Mouse (Mus musculus) frontal cortex, postnatal 36 days (tissue): Measurements from ENCODE around the gene Hist1h4f.
A peak's percentile ranks its signal among the peaks of the same experiment; 100 is the strongest.
"Not testable (repeated sequence)": the region's sequence is repeated elsewhere in the genome, so short reads cannot be mapped to it uniquely, and the experiment has no call there.

Experiments used
- DNase-seq, 2 experiments: peaks; one replicate each; pipeline ENCODE4 v3.0.0; 2022; ENCODE audit warnings: low spot score in 2 of 2

Gene Hist1h4f

DNA sequence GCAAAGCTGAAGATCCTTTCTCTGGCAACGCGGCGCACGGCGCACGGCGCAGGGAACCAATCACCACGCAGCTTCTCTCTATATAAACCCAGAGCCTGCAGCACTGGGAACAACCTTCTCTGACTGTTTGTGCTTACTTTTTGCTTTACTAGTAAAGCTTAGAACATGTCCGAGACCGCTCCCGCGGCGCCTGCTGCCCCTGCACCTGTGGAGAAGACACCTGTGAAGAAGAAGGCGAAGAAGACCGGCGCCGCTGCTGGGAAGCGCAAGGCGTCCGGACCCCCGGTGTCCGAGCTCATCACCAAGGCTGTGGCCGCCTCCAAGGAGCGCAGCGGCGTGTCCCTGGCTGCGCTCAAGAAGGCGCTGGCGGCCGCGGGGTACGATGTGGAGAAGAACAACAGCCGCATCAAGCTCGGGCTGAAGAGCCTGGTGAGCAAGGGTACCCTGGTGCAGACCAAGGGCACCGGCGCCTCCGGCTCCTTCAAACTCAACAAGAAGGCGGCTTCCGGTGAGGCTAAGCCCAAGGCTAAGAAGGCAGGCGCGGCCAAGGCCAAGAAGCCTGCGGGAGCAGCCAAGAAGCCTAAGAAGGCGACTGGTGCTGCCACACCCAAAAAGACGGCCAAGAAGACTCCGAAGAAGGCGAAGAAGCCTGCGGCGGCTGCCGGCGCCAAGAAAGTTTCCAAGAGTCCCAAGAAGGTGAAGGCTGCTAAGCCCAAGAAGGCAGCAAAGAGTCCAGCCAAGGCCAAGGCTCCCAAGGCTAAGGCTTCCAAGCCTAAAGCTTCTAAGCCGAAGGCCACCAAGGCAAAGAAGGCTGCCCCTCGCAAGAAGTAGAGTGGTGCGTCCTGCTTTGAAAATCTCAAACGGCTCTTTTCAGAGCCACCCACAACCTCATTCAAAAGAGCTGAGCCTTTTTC lies 3.7 kb upstream of the Hist1h4f start:
- peak; percentile 78 to 90 for DNase-seq

DNA sequence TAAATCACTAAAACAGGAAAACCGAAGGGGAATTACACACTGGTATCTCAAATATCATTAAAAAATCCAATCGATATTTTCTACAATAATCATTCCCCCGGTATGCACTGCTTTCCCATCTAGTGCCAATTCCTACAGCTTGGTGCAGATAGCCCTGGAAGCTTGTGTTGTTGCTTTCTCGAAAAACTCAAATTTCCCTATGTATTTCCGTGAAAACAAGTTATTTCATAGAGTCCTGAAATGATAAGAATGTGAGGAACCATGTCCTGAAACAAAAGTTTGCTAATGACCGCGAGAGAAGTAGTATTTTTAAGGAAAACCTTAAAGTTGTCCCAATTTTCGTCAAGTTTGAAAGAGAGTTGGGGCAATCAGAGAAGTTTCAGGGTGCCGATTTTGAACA lies 2.9 kb upstream of the Hist1h4f start:
- no peak for DNase-seq

DNA sequence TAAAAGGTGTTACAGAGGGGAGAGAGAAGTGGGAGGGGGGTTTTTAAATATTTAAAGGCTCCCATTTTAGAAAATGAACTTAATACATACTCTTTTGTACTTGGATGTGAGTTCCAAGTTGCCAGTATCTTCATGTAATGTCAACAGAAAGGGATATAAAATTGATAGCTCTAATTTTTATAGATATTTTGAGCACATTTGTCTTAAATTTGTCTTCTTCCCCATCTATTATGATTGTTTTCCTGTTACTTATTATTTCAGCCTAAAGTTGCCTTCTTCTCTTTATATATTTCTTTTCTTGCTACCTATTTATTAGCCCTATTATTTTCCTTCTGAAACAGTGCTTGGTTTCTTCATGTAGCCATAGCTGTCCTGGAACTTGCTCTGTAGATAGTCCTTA lies 1.5 kb upstream of the Hist1h4f start, which contains the start of gene Hist1h1d:
Gene Hist1h1d, plus strand, starts transcription at position 301 of the 400 bp plus-strand sequence.
- no peak for DNase-seq

DNA sequence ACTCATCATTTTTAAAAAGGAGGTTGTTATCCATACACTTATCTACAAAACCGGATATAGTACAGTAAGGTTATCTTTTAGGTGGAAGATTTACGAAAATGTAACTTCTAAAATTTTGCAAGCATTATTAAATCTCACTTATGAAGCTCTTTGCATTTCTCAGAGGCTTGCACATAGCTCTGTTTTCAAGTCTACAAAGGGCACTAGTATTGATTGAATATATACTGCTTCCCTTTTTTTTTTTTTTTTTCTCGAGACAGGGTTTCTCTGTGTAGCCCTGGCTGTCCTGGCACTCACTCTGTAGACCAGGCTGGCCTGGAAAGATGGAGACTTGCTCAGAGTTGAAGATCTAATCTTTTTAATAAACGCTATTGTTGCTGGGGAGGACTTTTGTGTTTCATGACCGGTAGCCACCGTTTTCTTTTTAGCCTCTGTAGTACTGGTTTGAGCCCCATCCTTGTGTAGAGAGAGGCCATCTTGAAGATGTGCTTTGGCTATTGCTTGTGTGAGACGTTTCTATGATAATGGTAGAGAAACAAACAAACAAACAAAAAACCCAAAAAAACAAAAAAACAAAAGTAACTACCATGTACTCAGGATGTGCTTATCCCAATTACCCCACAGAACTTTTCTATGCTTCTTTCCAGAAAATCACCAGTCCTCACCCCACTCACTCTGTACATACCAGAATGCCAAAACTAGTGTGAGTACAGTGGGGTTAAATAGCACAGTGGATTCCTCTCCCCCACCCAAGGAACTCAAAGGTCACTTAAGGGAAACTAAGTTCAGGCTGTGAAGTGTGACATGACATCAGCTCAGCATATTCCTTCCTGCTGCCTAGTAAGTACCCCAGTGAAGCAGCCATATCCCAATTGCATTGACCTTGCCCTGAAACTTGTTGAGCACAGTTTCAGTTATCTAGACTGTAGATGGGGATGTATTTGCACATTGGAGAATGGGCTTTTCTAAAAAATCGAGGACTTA lies 775 bp upstream of the Hist1h4f start:
- DNase-seq, result no peak

DNA sequence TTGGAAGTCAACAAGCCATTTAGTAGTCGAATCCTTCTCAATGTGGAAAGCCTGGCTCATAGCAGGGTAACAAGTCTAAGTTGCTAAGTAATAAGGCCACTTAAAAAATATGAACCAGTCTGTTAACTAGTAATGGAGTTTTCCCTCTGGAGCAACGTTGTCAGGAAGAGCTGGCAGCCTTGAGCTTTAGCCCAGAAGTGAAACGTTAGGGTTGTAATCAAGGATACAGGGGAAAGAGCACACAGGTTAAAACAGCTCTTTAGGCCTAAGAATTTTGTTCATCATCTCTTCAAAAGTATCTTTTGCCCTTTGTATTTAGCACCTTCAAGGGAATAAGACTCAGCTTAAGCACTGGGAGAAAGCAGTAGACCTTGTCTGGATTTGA lies 695 bp downstream of the Hist1h4f start:
- no peak for DNase-seq

DNA sequence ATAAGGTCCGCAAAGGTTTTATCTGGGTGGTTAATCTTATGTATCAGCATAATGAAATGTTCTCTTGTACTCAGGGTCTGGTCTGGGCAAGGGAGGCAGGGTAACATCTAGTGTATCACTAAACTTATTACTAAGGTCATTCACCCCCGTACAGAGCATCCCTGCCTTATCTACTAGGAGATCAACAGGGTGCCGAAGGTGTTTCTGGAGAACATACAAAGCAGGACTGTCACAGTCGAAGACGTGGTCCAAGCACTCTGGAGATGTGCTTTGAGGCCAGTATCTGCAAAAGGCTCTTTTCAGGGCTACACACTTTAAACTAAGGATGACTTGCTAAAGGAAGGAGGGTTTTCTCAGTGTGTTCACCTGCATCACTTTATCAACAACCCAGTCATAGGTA lies 4.8 kb downstream of the Hist1h4f start:
- no peak for DNase-seq

DNA sequence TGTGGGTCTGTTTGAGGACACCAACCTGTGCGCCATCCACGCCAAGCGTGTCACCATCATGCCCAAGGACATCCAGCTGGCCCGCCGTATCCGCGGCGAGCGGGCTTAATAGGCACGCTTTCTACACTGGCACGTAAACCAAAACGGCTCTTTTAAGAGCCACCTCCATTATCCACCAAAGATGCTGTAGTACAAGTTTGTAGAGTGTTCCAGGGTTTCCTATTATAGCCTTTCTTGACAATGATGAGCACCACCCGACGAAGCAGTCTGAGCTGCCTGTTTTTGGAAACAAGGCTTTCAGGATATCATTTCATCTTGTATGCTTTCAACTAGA lies 6.7 kb downstream of the Hist1h4f start:
- DNase-seq, result not testable (repeated sequence)

DNA sequence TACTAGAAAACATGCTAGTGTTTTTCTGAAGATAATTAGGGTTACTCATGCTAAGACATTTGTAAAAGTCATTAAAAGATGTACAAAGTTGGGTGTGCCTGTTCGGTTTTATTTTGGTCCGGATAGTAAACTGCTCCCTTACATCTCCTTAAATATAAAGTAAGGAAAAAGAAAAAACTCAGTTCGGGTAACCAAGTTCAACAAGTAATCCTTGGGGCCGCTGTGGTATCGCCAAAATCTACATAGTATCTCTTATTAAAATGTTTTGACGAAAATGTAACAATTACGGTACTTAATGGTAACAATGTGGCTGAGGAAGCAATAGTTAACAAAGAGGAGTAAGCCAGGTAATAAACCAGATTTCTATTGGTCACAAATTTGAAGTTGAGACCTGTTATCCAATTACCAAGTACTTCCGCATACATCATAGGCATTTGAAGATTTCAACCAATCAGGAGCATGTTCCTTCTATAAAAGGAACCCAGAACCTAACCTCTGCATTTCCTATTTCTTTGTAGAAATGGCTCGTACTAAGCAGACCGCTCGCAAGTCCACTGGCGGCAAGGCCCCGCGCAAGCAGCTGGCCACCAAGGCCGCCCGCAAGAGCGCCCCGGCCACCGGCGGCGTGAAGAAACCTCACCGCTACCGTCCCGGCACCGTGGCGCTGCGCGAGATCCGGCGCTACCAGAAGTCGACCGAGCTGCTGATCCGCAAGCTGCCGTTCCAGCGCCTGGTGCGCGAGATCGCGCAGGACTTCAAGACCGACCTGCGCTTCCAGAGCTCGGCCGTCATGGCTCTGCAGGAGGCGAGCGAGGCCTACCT lies 7.3 kb downstream of the Hist1h4f start, which contains the start of gene Hist1h3f:
Gene Hist1h3f, plus strand, starts transcription at position 88 of the 822 bp plus-strand sequence.
- peak; percentile 75 to 89 for DNase-seq

DNA sequence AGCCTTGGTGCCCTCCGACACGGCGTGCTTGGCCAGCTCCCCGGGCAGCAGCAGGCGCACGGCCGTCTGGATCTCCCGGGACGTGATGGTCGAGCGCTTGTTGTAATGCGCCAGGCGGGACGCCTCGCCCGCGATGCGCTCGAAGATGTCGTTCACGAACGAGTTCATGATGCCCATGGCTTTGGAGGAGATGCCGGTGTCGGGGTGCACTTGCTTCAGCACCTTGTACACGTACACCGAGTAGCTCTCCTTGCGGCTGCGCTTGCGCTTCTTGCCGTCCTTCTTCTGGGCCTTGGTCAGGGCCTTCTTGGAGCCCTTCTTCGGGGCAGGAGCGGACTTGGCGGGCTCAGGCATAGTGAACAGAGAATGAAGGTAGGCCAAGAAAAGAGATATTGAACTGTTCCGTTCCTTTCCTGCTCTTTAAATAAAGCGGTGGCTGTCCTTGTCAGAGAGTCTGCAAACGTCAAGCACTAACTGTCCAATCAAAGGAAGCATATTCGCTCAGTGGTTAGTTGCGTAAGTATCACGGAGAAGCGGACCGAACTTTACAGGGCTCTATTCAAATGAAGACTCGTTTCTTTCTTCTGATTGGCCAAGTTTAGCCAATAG lies 8.3 kb downstream of the Hist1h4f start, which contains the start of gene Hist1h2bh:
Gene Hist1h2bh, minus strand, starts transcription at position 394 of the 609 bp plus-strand sequence.
- DNase-seq, result peak in 1 of 2 experiments; percentile 85

DNA sequence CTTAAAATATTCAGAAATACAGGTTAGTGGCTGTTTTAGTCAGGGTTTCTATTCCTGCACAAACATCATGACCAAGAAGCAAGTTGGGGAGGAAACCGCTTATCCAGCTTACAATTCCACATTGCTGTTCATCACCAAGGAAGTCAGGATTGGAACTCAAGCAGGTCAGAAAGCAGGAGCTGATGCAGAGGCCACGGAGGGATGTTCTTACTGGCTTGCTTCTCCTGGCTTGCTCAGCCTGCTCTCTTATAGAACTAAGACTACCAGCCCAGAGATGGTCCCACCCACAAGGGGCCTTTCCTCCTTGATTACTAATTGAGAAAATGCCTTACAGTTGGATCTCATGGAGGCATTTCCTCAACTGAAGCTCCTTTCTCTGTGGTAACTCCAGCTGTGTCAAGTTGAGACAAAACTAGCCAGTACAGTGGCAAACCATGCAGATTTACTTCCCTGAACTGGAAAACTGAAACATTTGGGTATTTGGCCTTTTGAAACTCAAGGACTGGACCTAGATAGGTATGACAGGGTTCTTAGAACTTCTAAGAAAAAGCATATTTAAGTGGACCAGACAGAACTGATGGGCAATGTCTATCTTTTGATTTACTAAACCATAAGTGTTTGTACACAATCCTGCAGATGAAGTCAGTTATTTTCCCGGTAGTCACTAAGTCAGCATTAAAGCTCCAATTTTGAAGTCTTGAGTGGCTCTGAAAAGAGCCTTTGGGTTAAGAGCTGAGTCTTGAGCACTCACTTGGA lies 9.0 kb downstream of the Hist1h4f start:
- DNase-seq, result not testable (repeated sequence)

DNA sequence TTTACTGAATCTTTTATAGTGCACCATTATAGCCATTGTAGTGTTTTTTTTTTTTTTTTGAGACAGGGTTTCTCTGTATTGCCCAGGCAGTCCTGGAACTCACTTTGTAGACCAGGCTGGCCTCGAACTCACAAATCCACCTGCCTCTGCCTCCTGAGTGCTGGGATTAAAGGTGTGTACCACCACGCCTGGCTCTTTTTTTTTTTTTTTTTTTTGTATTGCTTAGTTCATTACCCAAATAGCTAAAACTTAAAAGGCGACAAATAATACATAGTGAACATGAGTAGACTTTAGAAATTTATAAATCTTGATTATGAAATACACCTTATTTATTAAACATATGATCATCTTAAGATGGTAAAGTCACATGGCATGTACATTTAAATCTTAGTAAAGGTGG lies 10.0 kb downstream of the Hist1h4f start:
- no peak for DNase-seq

DNA sequence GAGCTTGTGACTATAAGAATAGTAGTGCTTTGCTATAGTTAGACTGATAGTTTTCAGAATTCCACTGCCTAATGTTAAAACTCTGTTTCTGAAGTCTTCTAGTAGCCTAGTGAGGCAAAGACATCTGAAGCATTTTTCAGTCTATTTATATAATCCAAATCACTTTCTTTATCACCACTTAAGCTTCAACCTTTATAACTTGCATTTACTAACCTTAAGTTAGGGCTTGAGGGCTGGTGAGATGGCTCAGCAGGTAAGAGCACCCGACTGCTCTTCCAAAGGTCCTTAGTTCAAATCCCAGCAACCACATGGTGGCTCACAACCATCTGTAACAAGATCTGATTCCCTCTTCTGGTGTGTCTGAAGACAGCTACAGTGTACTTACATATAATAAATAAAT lies 11.6 kb downstream of the Hist1h4f start:
- DNase-seq, result not testable (repeated sequence)

DNA sequence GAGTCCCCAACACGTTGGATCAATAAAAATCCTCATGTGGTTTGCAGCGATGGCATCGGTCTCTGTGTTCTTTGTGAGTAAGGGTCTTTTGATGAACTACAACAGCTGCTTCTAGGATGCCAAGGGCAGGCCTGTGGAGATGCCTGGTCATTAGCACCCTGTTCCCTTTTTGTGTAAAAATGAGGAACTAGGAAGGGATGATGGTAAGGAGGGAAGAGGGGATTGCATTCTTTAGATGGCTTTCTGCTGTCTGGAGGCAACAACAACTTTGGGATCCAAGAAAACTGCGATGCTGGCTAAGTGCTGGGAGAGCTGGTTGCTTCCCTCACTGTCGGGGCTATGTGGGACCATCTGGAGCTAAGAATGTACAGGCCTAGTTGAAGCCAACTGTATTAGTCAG lies 13.2 kb downstream of the Hist1h4f start:
- no peak for DNase-seq

DNA sequence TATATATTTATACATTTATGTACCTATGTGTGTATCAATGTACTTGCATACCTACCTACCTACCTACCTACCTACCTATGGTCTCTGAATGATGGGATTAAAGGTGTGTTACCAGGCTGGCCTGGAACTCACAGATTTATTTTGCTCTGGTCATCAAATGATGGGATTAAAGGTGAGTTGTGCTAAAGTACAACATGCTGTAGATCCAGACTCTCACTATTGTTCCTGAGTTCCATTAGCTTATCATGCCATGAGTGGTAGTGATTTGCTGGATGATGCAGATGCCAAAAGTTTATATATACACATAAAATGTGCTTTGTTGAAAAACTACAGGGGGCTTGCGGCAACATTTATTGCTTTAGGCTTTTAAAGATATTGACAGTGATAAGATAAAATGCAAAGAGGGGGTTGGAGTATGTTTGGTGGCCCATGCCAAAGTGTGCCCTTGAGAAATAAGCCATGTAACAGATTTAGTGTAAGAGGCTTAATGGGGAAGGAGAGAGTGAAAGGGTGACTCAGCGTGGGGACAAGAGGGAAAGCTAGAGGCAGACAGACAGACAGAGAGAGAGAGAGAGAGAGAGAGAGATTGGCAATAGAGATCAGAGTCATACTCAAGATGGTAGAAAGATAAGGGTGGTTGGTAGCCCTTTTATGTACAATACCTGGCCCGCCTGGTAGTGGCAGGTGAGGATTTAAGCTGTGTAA lies 14.3 kb downstream of the Hist1h4f start:
- DNase-seq, result no peak

DNA sequence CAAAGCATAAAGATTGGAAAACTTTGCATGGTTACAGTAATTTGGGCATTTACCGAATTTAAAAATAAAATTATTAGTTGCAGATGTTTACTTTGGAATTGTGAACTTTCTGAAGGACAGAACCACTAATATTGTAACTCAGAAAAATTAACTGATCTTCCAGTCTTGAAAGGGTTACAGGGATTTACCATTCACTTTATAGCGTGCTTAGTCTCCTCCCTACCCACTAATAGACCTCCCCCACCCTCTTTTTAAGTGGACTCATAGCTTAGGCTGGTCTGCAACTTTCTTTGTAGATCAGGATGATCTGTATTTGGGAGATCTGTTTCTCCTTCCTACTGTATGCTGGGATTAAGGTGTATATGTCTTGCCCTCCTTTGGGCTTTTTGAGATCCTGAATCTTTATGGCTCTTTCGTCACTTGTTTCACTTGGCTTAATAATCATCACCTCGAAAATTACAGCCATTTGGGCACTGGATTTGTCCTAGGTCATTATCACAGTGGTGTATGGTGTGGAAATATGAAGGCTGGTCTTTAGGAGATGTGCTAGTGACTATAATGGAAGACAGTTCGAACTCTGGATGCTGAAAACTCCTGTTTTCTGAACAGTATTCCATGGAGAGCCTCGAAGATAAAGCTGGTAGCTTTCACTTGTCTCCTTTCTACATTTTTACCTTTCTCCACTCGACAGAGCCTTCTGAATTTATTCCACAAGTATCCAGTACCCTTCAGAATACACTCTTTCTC lies 15.2 kb downstream of the Hist1h4f start:
- DNase-seq, result no peak

DNA sequence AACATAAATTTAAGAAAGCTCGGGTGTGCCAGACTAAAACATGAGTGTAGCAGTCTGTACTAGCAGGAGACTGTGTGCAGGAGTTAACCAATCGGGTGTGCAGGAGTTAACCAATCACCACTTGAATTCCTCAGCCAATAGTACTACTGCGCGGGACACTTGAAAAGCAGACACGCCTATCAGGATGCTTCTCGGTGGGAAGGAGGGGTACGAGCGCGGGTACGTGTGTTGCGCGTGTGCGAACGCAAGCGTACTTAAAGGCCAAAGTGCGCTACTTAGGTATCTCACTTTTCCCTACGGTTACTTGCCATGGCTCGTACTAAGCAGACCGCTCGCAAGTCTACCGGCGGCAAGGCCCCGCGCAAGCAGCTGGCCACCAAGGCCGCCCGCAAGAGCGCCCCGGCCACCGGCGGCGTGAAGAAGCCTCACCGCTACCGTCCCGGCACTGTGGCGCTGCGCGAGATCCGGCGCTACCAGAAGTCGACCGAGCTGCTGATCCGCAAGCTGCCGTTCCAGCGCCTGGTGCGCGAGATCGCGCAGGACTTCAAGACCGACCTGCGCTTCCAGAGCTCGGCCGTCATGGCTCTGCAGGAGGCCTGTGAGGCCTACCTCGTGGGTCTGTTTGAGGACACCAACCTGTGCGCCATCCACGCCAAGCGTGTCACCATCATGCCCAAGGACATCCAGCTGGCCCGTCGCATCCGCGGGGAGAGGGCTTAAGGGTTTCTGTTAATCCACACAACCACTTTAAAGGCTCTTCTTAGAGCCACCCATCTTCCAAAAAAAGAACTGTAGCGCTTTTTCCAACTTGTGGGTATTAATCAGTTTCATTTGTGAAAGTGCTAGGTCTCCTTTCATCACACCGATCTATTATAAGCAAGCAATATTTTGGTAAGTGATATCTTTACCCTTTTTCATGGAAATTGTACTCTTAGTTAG lies 16.0 kb downstream of the Hist1h4f start, which contains the start of gene Hist1h3g:
Gene Hist1h3g, plus strand, starts transcription at position 286 of the 939 bp plus-strand sequence.
- DNase-seq, result peak; percentile 87 to 95

DNA sequence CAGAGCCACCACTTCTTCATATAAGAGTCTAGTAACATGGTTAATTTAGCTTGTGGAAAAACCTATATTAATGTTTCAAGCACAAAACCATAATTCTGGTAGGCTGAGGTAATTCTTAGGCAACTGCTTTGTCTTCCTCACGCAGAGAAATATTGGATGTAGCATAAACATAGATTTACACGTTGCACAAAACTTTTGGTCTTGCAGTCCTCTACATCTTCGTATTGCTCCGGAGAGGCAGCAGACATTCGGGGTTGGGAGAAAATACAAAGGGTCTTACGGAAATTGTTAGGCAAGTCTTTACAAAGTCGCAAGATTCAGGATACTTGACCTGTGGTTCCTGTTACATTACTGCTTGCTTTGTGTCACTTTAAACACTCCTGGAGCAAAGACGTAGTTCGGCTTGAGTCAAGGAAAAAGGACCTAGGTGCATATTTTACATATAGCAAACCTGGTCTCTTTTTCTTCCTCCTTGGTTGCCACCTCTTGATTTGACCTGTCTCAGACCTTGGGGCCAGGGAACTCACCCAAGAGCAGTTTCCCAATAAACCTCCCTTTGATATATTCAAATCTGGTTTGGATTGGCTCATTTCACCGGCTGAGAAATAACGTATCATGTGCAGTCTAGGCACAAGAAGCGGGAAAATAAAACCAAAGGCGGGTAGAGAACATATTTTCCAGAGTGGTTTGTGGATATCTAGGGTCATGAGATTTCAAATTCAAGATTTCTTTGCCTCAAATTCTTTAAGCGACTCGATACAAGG lies 16.9 kb downstream of the Hist1h4f start:
- no peak for DNase-seq
